Mouse (Mus musculus): ENCODE measurements around the gene Ppp3ca. TPM values are rescaled to one million over a fixed set of nuclear protein-coding genes. Genes with fewer than 3 reads are reported as not detected.

Ppp3ca gene
- polyA plus RNA-seq, 1 experiment from 2014 or later = 84.3 TPM

GRCm38 (mm10) chr3:136761292-136761978 is 91.5 kb downstream of the Ppp3ca start:
- H3K9ac ChIP-seq = no peak overlapping the region
- H3K36me3 ChIP-seq (replicated peaks) = no peaks in the 10 kb centered on the region
- WGBS = 82% methylated on average over 7 of the region's 7 CpGs
- H3K27me3 ChIP-seq = no peaks in the 10 kb centered on the region
- no peaks in the 10 kb centered on the region for H3K9me3 ChIP-seq
- H3K4me2 ChIP-seq = no peak overlapping the region
- ATAC-seq (ENCODE audit: low FRiP score) = no peak
- no peak overlapping the region for H3K27ac ChIP-seq
- H3K4me3 ChIP-seq (replicated peaks) = no peak overlapping the region
- H3K4me1 ChIP-seq = peaks cover 21% of the 10 kb centered on the region

- WGBS = 89% methylated on average over 1 of the region's 1 CpGs
- H3K9ac ChIP-seq = no peak overlapping the region
- no peaks in the 10 kb centered on the region for H3K36me3 ChIP-seq (replicated peaks)
- no peaks in the 10 kb centered on the region for H3K27me3 ChIP-seq
- H3K4me3 ChIP-seq (replicated peaks) = no peak overlapping the region
- H3K27ac ChIP-seq = no peak overlapping the region
- H3K4me2 ChIP-seq = no peak overlapping the region
- no peaks in the 10 kb centered on the region for H3K9me3 ChIP-seq
- peaks cover 21% of the 10 kb centered on the region for H3K4me1 ChIP-seq
- ATAC-seq (ENCODE audit: low FRiP score) = no peak
Observed at GRCm38 (mm10) chr3:136761979-136762341, 92.0 kb downstream of the Ppp3ca start.

GRCm38 (mm10) chr3:136763717-136764270 is 93.9 kb downstream of the Ppp3ca start:
- Histone ChIP-seq H3K36me3 (replicated peaks) (no peaks in the 10 kb centered on the region), H3K4me1 (peaks cover 24% of the 10 kb centered on the region), H3K4me3 (replicated peaks) (no peak overlapping the region), H3K9me3 (no peaks in the 10 kb centered on the region), H3K27ac (no peak overlapping the region), H3K27me3 (no peaks in the 10 kb centered on the region), H3K9ac (no peak overlapping the region), H3K4me2 (no peak overlapping the region)
- no peak for ATAC-seq (ENCODE audit: low FRiP score)
- WGBS = 71% methylated on average over 5 of the region's 5 CpGs

GRCm38 (mm10) chr3:136765569-136765968 is 95.6 kb downstream of the Ppp3ca start:
- 36% methylated on average over 2 of the region's 2 CpGs for WGBS
- Histone ChIP-seq H3K9ac (no peak overlapping the region), H3K36me3 (replicated peaks) (no peaks in the 10 kb centered on the region), H3K4me1 (peaks cover 25% of the 10 kb centered on the region), H3K27ac (no peak overlapping the region), H3K9me3 (no peaks in the 10 kb centered on the region), H3K27me3 (no peaks in the 10 kb centered on the region), H3K4me3 (replicated peaks) (no peak overlapping the region), H3K4me2 (no peak overlapping the region)
- peak; percentile 68; the same call in 1 of the 2 replicates for ATAC-seq (ENCODE audit: low FRiP score)

- Histone ChIP-seq H3K36me3 (replicated peaks) (no peaks in the 10 kb centered on the region), H3K4me2 (no peak overlapping the region), H3K27me3 (no peaks in the 10 kb centered on the region), H3K27ac (no peak overlapping the region), H3K9me3 (no peaks in the 10 kb centered on the region), H3K4me3 (replicated peaks) (no peak overlapping the region), H3K9ac (no peak overlapping the region), H3K4me1 (peaks cover 20% of the 10 kb centered on the region)
- 91% methylated on average over 5 of the region's 5 CpGs for WGBS
- ATAC-seq (ENCODE audit: low FRiP score) = no peak
Observed at GRCm38 (mm10) chr3:136768775-136769485, 99.0 kb downstream of the Ppp3ca start.

- H3K4me1 ChIP-seq = peaks cover 15% of the 10 kb centered on the region
- ATAC-seq (ENCODE audit: low FRiP score) = no peak
- H3K9ac ChIP-seq = no peak overlapping the region
- no peak overlapping the region for H3K27ac ChIP-seq
- H3K36me3 ChIP-seq (replicated peaks) = no peaks in the 10 kb centered on the region
- no peaks in the 10 kb centered on the region for H3K9me3 ChIP-seq
- no peaks in the 10 kb centered on the region for H3K27me3 ChIP-seq
- no peak overlapping the region for H3K4me2 ChIP-seq
- 79% methylated on average over 1 of the region's 1 CpGs for WGBS
- no peak overlapping the region for H3K4me3 ChIP-seq (replicated peaks)
Observed at GRCm38 (mm10) chr3:136769486-136769882, 99.6 kb downstream of the Ppp3ca start.

GRCm38 (mm10) chr3:136771700-136772099 is 101.8 kb downstream of the Ppp3ca start:
- H3K9ac ChIP-seq = no peak overlapping the region
- WGBS = 85% methylated on average over 5 of the region's 5 CpGs
- no peaks in the 10 kb centered on the region for H3K36me3 ChIP-seq (replicated peaks)
- 0 out of 2 replicates have a peak, but pooled peaks cover 4% of the 10 kb centered on the region for H3K4me1 ChIP-seq
- no peaks in the 10 kb centered on the region for H3K27me3 ChIP-seq
- no peak overlapping the region for H3K4me2 ChIP-seq
- no peak for ATAC-seq (ENCODE audit: low FRiP score)
- H3K9me3 ChIP-seq = no peaks in the 10 kb centered on the region
- no peak overlapping the region for H3K27ac ChIP-seq
- no peak overlapping the region for H3K4me3 ChIP-seq (replicated peaks)

GRCm38 (mm10) chr3:136773217-136773616 is 103.3 kb downstream of the Ppp3ca start:
- Histone ChIP-seq H3K9me3 (no peaks in the 10 kb centered on the region), H3K4me3 (replicated peaks) (no peak overlapping the region), H3K36me3 (replicated peaks) (no peaks in the 10 kb centered on the region), H3K4me2 (no peak overlapping the region), H3K4me1 (0 out of 2 replicates have a peak, but pooled peaks cover 6% of the 10 kb centered on the region), H3K27me3 (no peaks in the 10 kb centered on the region), H3K27ac (no peak overlapping the region), H3K9ac (no peak overlapping the region)
- WGBS = 84% methylated on average over 4 of the region's 4 CpGs
- no peak for ATAC-seq (ENCODE audit: low FRiP score)

- ATAC-seq (ENCODE audit: low FRiP score) = no peak
- 95% methylated on average over 6 of the region's 6 CpGs for WGBS
Observed at GRCm38 (mm10) chr3:136774196-136774595, 104.3 kb downstream of the Ppp3ca start.

GRCm38 (mm10) chr3:136776525-136776924 is 106.6 kb downstream of the Ppp3ca start:
- Histone ChIP-seq H3K4me3 (replicated peaks) (no peak overlapping the region), H3K9ac (no peak overlapping the region), H3K27ac (no peak overlapping the region), H3K27me3 (no peaks in the 10 kb centered on the region), H3K36me3 (replicated peaks) (no peaks in the 10 kb centered on the region), H3K4me2 (no peak overlapping the region), H3K9me3 (no peaks in the 10 kb centered on the region), H3K4me1 (0 out of 2 replicates have a peak, but pooled peaks cover 2% of the 10 kb centered on the region)
- 96% methylated on average over 4 of the region's 4 CpGs for WGBS
- ATAC-seq (ENCODE audit: low FRiP score) = no peak

More at GRCm38 (mm10) chr3:136774196-136774595, 104.3 kb downstream of the Ppp3ca start:
- no peaks in the 10 kb centered on the region for H3K9me3 ChIP-seq
- H3K27me3 ChIP-seq = no peaks in the 10 kb centered on the region
- no peaks in the 10 kb centered on the region for H3K36me3 ChIP-seq (replicated peaks)
- H3K4me2 ChIP-seq = no peak overlapping the region
- no peak overlapping the region for H3K4me3 ChIP-seq (replicated peaks)
- H3K9ac ChIP-seq = no peak overlapping the region
- H3K4me1 ChIP-seq = 0 out of 2 replicates have a peak, but pooled peaks cover 2% of the 10 kb centered on the region
- H3K27ac ChIP-seq = no peak overlapping the region

- Histone ChIP-seq H3K27me3 (no peaks in the 10 kb centered on the region), H3K9me3 (no peaks in the 10 kb centered on the region), H3K9ac (no peak overlapping the region), H3K4me2 (no peak overlapping the region), H3K4me1 (0 out of 2 replicates have a peak, but pooled peaks cover 2% of the 10 kb centered on the region), H3K36me3 (replicated peaks) (no peaks in the 10 kb centered on the region), H3K4me3 (replicated peaks) (no peak overlapping the region), H3K27ac (no peak overlapping the region)
- 83% methylated on average over 7 of the region's 7 CpGs for WGBS
- no peak for ATAC-seq (ENCODE audit: low FRiP score)
Observed at GRCm38 (mm10) chr3:136777380-136777779, 107.5 kb downstream of the Ppp3ca start.

GRCm38 (mm10) chr3:136777787-136778216 is 107.9 kb downstream of the Ppp3ca start:
- Histone ChIP-seq H3K9me3 (no peaks in the 10 kb centered on the region), H3K9ac (no peak overlapping the region), H3K27ac (no peak overlapping the region), H3K4me2 (no peak overlapping the region), H3K27me3 (no peaks in the 10 kb centered on the region), H3K36me3 (replicated peaks) (no peaks in the 10 kb centered on the region), H3K4me1 (0 out of 2 replicates have a peak, but pooled peaks cover 2% of the 10 kb centered on the region), H3K4me3 (replicated peaks) (no peak overlapping the region)
- 92% methylated on average over 9 of the region's 9 CpGs for WGBS
- no peak for ATAC-seq (ENCODE audit: low FRiP score)

Measured in forebrain, embryonic 12.5 days (tissue).